Mouse (Mus musculus) neural tube, embryonic 12.5 days (tissue): ENCODE data around the gene Oas1d. TPM values are rescaled to one million over a fixed set of nuclear protein-coding genes. Genes with fewer than 3 reads are reported as not detected.

ENCODE experiments used
- ATAC-seq: fragments of 200-750 bp; cut with Nextera tagmentation; 2 replicates; pipeline ENCODE4 v1.8.0; 2017; ENCODE audit warnings: low read depth, mild to moderate bottlenecking, moderate TSS enrichment, moderate library complexity; ENCODE audit not compliant: low FRiP score
- H3K27ac ChIP-seq: fragments of 300-500 bp; sonication (generic); 2 replicates; pipeline ENCODE4 v1.5.1; 2016
- H3K27me3 ChIP-seq: fragments of 300-500 bp; sonication (generic); replicated peaks from 2 replicates; pipeline ENCODE4 v1.6.1; 2016; ENCODE audit warnings: mild to moderate bottlenecking
- H3K36me3 ChIP-seq: fragments of 300-500 bp; sonication (generic); 2 replicates; pipeline ENCODE4 v1.6.1; 2016; ENCODE audit warnings: mild to moderate bottlenecking
- H3K4me1 ChIP-seq: fragments of 300-500 bp; sonication (generic); 2 replicates; pipeline ENCODE4 v1.6.1; 2016
- H3K4me2 ChIP-seq: fragments of 300-500 bp; sonication (generic); replicated peaks from 2 replicates; pipeline ENCODE4 v1.6.1; 2016; ENCODE audit warnings: mild to moderate bottlenecking
- H3K4me3 ChIP-seq: fragments of 300-500 bp; sonication (generic); 2 replicates; pipeline ENCODE4 v1.5.1; 2016
- H3K9ac ChIP-seq: fragments of 300-500 bp; sonication (generic); 2 replicates; pipeline ENCODE4 v1.6.1; 2016; ENCODE audit warnings: mild to moderate bottlenecking
- H3K9me3 ChIP-seq: fragments of 300-500 bp; sonication (generic); 2 replicates; pipeline ENCODE4 v1.6.1; 2016; ENCODE audit warnings: mild to moderate bottlenecking
- WGBS: fragments of 180-500 bp; shearing (Covaris S2); methylation state at CpG from one replicate; pipeline ENCODE4 v1.1.7; 2016; 5-methylcytosine and 5-hydroxymethylcytosine counted together
- polyA plus RNA-seq: library from polyadenylated mRNA; unstranded; fragments of >200 nt; fragmentation: Nextera tagmentation; extraction: Ambion mirVana; gene quantifications from 2 replicates; pipeline ENCODE4 v1.2.1, GENCODE M21; 2016

The Oas1d gene
- polyA plus RNA-seq, 1 experiment from 2014 or later, result not detected

DNA sequence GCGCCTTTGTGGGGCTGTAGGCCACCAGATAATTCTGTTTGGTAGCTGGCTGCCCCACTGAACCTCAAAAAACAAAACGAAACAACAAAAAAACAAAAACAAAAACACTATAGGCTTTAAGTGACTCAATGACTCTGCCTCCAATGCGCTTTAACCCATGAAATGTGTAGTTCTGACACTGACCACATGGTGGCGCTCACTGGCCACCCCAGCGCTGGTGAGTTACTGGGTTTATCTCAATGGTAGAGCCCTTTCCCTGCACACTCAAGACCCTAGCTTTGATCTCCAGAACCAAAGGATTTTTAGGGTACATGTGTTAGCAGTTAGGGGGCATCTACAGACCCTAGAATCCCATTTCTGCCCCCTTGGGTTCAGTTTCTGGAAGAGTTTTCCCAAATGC lies 39.6 kb downstream of the Oas1d start:
- 22% methylated on average over 5 of the region's 5 CpGs for WGBS

DNA sequence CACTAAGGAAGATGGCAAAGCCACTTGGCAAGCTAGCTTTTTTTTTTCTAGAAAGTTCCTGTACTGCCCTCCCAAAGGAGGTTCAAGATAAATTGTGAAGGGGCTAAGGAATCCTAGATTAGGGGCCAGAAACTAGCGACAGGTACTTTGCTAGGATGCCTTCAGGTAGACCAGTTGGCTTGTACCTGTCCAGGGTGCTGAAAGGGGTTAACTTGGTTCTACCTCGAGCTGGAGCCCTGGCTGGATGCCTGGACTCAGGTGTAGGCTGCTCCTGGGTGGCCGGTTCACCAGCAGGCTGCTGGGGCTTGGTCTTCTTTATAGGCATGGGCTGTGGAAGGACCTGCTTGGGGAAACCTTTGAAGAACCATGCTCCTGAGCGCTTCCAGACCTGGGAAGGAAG lies 46.7 kb downstream of the Oas1d start:
- Histone ChIP-seq H3K36me3 (no peaks in the 10 kb centered on the region), H3K27me3 (no peaks in the 10 kb centered on the region), H3K4me3 (no peak overlapping the region), H3K9me3 (no peaks in the 10 kb centered on the region), H3K4me1 (no peaks in the 10 kb centered on the region), H3K27ac (no peak overlapping the region), H3K9ac (no peak overlapping the region), H3K4me2 (no peak overlapping the region)
- no peak for ATAC-seq
- whole genome bisulfite sequencing, result 56% methylated on average over 4 of the region's 4 CpGs

More for the DNA sequence above, 39.6 kb downstream of the Oas1d start:
- no peak for ATAC-seq
- no peak overlapping the region for H3K9ac ChIP-seq
- H3K9me3 ChIP-seq, result no peaks in the 10 kb centered on the region
- no peak overlapping the region for H3K27ac ChIP-seq
- no peaks in the 10 kb centered on the region for H3K27me3 ChIP-seq
- H3K4me3 ChIP-seq, result no peak overlapping the region
- H3K36me3 ChIP-seq, result no peaks in the 10 kb centered on the region
- no peaks in the 10 kb centered on the region for H3K4me1 ChIP-seq
- H3K4me2 ChIP-seq, result no peak overlapping the region

DNA sequence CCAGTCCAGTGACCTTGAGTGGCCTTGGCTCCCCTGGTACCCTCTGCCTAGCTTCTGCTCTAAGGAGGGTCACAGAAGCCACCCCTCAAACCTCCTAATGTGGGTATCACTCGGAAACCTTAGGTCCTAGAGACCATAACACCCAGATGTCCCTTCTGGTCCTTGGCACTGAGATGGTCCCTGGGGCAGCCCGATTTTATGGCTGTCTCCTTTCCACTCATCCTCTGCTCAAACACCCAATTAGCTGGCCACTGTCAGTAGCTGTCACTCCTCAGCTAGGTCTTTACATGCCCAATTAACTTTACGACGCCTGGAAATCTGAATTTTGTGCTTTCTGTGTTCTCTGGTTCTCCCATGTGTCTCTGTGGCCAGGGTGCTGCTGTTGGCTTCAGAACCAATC lies 51.8 kb downstream of the Oas1d start:
- H3K4me3 ChIP-seq, result no peak overlapping the region
- H3K4me1 ChIP-seq, result peaks cover 3% of the 10 kb centered on the region; the same call in 1 of the 2 replicates
- H3K36me3 ChIP-seq, result no peaks in the 10 kb centered on the region
- no peak for ATAC-seq
- no peak overlapping the region for H3K4me2 ChIP-seq
- WGBS, result 63% methylated on average over 4 of the region's 4 CpGs
- H3K27me3 ChIP-seq, result no peaks in the 10 kb centered on the region
- no peaks in the 10 kb centered on the region for H3K9me3 ChIP-seq
- H3K9ac ChIP-seq, result no peak overlapping the region
- H3K27ac ChIP-seq, result no peak overlapping the region

DNA sequence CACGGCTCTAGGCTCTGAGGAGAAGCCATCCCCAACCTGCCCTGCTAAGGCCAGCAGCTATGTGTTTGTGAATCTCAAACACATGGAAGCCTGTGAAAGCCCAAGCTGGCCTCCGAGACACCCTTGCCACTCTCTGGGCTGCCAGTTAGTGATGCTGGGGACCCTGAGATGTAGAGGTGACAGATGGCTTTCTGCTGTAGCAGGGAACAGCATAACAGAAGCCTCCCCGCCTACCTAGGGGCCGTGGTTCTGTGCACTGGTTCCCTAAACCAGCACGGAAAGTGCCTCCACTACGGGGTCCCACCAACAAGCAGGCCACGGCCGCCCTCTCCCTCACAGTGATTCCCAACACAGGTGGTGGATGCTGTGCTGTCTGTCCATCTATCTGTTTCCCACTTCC lies 52.6 kb downstream of the Oas1d start:
- H3K9me3 ChIP-seq, result no peaks in the 10 kb centered on the region
- ATAC-seq, result no peak
- WGBS, result 87% methylated on average over 8 of the region's 8 CpGs

DNA sequence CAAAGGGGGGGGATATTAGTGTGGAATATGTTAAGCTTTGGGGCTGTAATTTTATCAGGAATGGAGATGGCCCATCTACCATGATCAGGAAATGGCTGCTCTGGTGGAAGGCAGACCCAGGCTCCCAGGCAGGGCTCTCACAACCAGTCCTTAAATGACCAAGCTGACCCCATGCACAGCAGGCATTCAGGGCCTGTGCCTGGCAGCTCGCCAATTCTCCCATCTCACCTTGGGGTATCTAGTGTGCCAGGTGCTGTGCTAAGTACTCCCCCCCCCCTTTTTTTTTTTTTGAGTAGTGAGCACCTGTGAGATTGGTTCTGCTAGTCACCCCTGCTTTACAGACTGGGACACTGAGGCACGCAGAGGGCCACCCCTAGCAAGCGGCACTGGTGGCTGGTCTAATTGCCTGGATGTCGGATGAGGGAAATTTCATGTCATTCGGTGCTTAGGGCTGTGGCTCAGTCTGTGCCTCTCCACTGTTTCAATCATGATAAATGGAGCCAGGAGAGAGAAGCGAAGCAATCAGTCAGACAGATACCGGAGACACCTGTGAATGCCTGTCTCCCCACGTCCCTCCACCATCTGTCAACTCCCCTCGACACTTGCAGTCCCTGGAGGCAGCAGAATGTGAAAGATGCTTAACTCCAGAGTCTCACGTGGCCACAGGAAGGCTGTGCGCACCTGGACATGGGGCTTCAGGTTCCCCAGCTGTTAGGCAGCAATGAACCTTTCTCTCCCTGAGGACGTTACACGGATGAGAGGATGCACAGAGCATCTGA lies 53.2 kb downstream of the Oas1d start:
- no peak overlapping the region for H3K4me2 ChIP-seq
- H3K4me3 ChIP-seq, result no peak overlapping the region
- H3K9me3 ChIP-seq, result no peaks in the 10 kb centered on the region
- no peak overlapping the region for H3K9ac ChIP-seq
- peaks cover 3% of the 10 kb centered on the region; the same call in 1 of the 2 replicates for H3K4me1 ChIP-seq
- no peak for ATAC-seq
- no peak overlapping the region for H3K27ac ChIP-seq
- 73% methylated on average over 13 of the region's 13 CpGs for WGBS
- no peaks in the 10 kb centered on the region for H3K36me3 ChIP-seq
- H3K27me3 ChIP-seq, result no peaks in the 10 kb centered on the region

More for the DNA sequence above, 52.6 kb downstream of the Oas1d start:
- H3K27me3 ChIP-seq, result no peaks in the 10 kb centered on the region
- no peak overlapping the region for H3K4me3 ChIP-seq
- peaks cover 3% of the 10 kb centered on the region; the same call in 1 of the 2 replicates for H3K4me1 ChIP-seq
- H3K27ac ChIP-seq, result no peak overlapping the region
- no peak overlapping the region for H3K9ac ChIP-seq
- no peaks in the 10 kb centered on the region for H3K36me3 ChIP-seq
- no peak overlapping the region for H3K4me2 ChIP-seq

DNA sequence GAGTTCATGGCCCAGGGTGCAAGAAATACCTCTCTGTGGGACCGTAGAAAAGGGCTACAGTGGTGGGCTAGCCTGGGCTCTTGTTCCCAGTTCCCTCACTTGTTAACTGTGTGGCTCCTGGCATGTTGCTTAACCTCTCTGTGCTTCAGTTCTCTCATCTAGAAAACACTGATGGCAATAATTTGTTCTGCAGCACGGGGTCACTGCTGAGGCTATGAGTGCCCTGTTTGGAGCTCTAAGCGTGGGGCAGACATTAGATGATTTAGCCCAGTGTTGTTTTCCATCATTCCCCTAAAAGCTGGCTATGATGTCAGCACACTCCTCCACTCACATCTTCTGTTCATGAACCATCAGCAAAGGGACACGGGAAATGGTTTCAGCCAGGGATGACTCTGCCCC lies 53.8 kb downstream of the Oas1d start:
- H3K4me1 ChIP-seq, result peaks cover 3% of the 10 kb centered on the region; the same call in 1 of the 2 replicates
- 63% methylated on average over 4 of the region's 4 CpGs for WGBS
- no peaks in the 10 kb centered on the region for H3K27me3 ChIP-seq
- no peak overlapping the region for H3K9ac ChIP-seq
- H3K4me2 ChIP-seq, result no peak overlapping the region
- no peak overlapping the region for H3K4me3 ChIP-seq
- H3K9me3 ChIP-seq, result no peaks in the 10 kb centered on the region
- ATAC-seq, result no peak
- no peaks in the 10 kb centered on the region for H3K36me3 ChIP-seq
- H3K27ac ChIP-seq, result no peak overlapping the region

DNA sequence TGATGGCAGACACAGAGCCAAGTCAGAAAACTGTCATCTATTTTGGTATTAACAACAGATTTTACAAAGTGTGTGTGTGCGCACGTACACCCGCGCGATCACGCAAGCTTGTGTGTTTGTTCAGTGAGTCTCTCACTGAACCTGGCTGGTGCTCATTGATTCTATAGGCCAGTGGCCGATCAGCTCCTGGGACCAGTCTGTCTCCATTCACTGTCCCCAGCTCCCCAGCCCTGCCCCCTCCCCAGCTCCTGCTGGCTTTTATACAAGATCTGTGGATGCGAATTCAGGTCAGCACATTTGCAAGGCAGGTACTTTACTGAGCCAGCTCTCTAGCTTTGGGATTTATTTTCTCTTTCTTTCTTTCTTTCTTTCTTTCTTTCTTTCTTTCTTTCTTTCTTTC lies 54.5 kb downstream of the Oas1d start:
- Histone ChIP-seq H3K27ac (no peak overlapping the region), H3K4me2 (no peak overlapping the region), H3K9ac (no peak overlapping the region), H3K4me3 (no peak overlapping the region), H3K9me3 (no peaks in the 10 kb centered on the region), H3K4me1 (peaks cover 3% of the 10 kb centered on the region; the same call in 1 of the 2 replicates), H3K36me3 (no peaks in the 10 kb centered on the region), H3K27me3 (no peaks in the 10 kb centered on the region)
- 85% methylated on average over 8 of the region's 8 CpGs for WGBS
- ATAC-seq, result no peak

DNA sequence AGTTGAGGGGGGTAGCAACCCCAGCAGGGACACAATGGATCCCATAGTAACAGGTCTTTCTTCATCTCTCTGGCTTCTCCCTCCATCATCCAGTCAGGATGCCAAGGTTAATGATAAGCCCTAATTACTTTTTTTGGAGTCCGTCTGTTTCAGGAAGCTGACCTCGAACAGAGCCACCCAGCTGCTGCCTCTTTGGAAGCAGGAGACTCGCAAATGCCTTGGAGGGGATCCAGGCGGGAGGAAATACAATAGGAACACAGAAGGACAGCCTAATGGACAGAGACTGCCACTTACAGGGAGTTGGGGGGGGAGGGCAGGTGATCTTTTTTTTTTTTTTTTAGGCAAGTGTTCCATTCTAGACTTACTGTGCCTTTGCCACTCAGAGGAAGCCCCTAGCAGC lies 55.4 kb downstream of the Oas1d start:
- Histone ChIP-seq H3K27me3 (no peaks in the 10 kb centered on the region), H3K9me3 (no peaks in the 10 kb centered on the region), H3K9ac (no peak overlapping the region), H3K4me1 (peaks cover 3% of the 10 kb centered on the region; the same call in 1 of the 2 replicates), H3K36me3 (no peaks in the 10 kb centered on the region), H3K27ac (no peak overlapping the region), H3K4me3 (no peak overlapping the region), H3K4me2 (no peak overlapping the region)
- ATAC-seq, result no peak
- 32% methylated on average over 4 of the region's 4 CpGs for WGBS

Other genes with a start within 250 kb of the Oas1d start
- 27.0 and 29.1 TPM in 2 replicates for gene Dtx1, start 202.6 kb upstream of the Oas1d start, polyA plus RNA-seq
- gene Oas2, start 164.7 kb upstream of the Oas1d start, polyA plus RNA-seq, result 0.09 and 0.19 TPM in 2 replicates
- 0.23 and 0.47 TPM in 2 replicates for gene Oas3, start 136.9 kb upstream of the Oas1d start, polyA plus RNA-seq
- 0.24 TPM in 1 of 2 replicates, not detected in the other for gene Oas1e, start 119.0 kb upstream of the Oas1d start, polyA plus RNA-seq
- gene Oas1c, start 102.0 kb upstream of the Oas1d start, polyA plus RNA-seq, result 0.33 and 0.58 TPM in 2 replicates
- gene Oas1f, start 67.2 kb upstream of the Oas1d start, polyA plus RNA-seq, result not detected in 2 replicates
- not detected in 2 replicates for gene Oas1h, start 53.1 kb upstream of the Oas1d start, polyA plus RNA-seq
- 0.10 and 0.24 TPM in 2 replicates for gene Oas1g, start 26.9 kb upstream of the Oas1d start, polyA plus RNA-seq
- gene Oas1a, start 7.0 kb upstream of the Oas1d start, polyA plus RNA-seq, result 0.47 and 0.79 TPM in 2 replicates
- gene Rph3a, start 95.6 kb downstream of the Oas1d start, polyA plus RNA-seq, result 3.7 and 4.4 TPM in 2 replicates